Mouse (Mus musculus) midbrain, embryonic 14.5 days (tissue): ENCODE data around the gene Asb5. TPM values are rescaled to one million over a fixed set of nuclear protein-coding genes. Genes with fewer than 3 reads are reported as not detected.
"Not testable (repeated sequence)": the region's sequence is repeated elsewhere in the genome, so short reads cannot be mapped to it uniquely, and the experiment has no call there.

Source experiments
- ATAC-seq: fragments of 200-750 bp; cut with Nextera tagmentation; 2 replicates; pipeline ENCODE4 v1.8.0; 2017; ENCODE audit warnings: moderate number of reproducible peaks, moderate library complexity; ENCODE audit not compliant: low FRiP score, low TSS enrichment
- DNase-seq: peaks from one replicate; pipeline ENCODE4 v3.0.0-alpha.2; 2015
- H3K27ac ChIP-seq: fragments of 300-500 bp; sonication (generic); replicated peaks from 2 replicates; pipeline ENCODE4 v1.5.1; 2014; ENCODE audit warnings: mild to moderate bottlenecking, low read depth, low read length, moderate library complexity
- H3K27me3 ChIP-seq: fragments of 300-500 bp; sonication (generic); 2 replicates; pipeline ENCODE4 v1.6.1; 2014; ENCODE audit warnings: low read length, control low read depth, mixed read lengths; ENCODE audit not compliant: control insufficient read depth, insufficient read depth
- H3K36me3 ChIP-seq: fragments of 300-500 bp; sonication (generic); 2 replicates; pipeline ENCODE4 v1.6.1; 2014; ENCODE audit warnings: low read length, control low read depth; ENCODE audit not compliant: control insufficient read depth, insufficient read depth
- H3K4me1 ChIP-seq: fragments of 300-500 bp; sonication (generic); 2 replicates; pipeline ENCODE4 v1.6.1; 2014; ENCODE audit warnings: mild to moderate bottlenecking, antibody characterized with exemption, low read length, control low read depth; ENCODE audit not compliant: control insufficient read depth, insufficient read depth
- H3K4me2 ChIP-seq: fragments of 300-500 bp; sonication (generic); 2 replicates; pipeline ENCODE4 v1.6.1; 2014; ENCODE audit warnings: mild to moderate bottlenecking, low read length, moderate library complexity
- H3K4me3 ChIP-seq: fragments of 300-500 bp; sonication (generic); replicated peaks from 2 replicates; pipeline ENCODE4 v1.5.1; 2014; ENCODE audit warnings: low read depth, low read length
- H3K9ac ChIP-seq: fragments of 300-500 bp; sonication (generic); replicated peaks from 2 replicates; pipeline ENCODE4 v1.6.1; 2014; ENCODE audit warnings: mild to moderate bottlenecking, low read length, moderate library complexity
- H3K9me3 ChIP-seq: fragments of 300-500 bp; sonication (generic); 2 replicates; pipeline ENCODE4 v1.6.1; 2016; ENCODE audit warnings: low read length, control low read depth, mixed read lengths; ENCODE audit not compliant: control insufficient read depth
- WGBS: fragments of 180-500 bp; shearing (Covaris S2); extraction: QIAGEN DNeasy Blood & Tissue Kit; methylation state at CpG from one replicate; pipeline ENCODE4 v1.1.7; 2014; 5-methylcytosine and 5-hydroxymethylcytosine counted together
- polyA plus RNA-seq: library from polyadenylated mRNA; unstranded; fragments of >200 nt; fragmentation: Nextera tagmentation; extraction: Ambion mirVana; gene quantifications from 2 replicates; pipeline ENCODE4 v1.2.1, GENCODE M21; 2014

The Asb5 gene
- polyA plus RNA-seq, 1 experiment from 2014 or later = 5.9 TPM

GRCm38 (mm10) chr8:54596051-54596450 is 66.7 kb downstream of the Asb5 start:
- Histone ChIP-seq H3K27me3 (no peaks in the 10 kb centered on the region), H3K27ac (no peak overlapping the region), H3K4me2 (no peak overlapping the region), H3K4me3 (no peak overlapping the region), H3K4me1 (peaks cover 8% of the 10 kb centered on the region), H3K36me3 (no peaks in the 10 kb centered on the region), H3K9me3 (no peaks in the 10 kb centered on the region), H3K9ac (no peak overlapping the region)
- DNase-seq = peak; percentile 32
- ATAC-seq = no peak
- WGBS = 32% methylated on average over 2 of the region's 2 CpGs

- Histone ChIP-seq H3K36me3 (no peaks in the 10 kb centered on the region), H3K27ac (no peak overlapping the region), H3K4me1 (peaks cover 9% of the 10 kb centered on the region), H3K27me3 (no peaks in the 10 kb centered on the region), H3K4me3 (no peak overlapping the region), H3K9me3 (no peaks in the 10 kb centered on the region), H3K4me2 (no peak overlapping the region), H3K9ac (no peak overlapping the region)
- ATAC-seq = no peak
- WGBS = 86% methylated on average over 2 of the region's 2 CpGs
- DNase-seq = peak; percentile 27
Observed at GRCm38 (mm10) chr8:54596940-54597339, 67.6 kb downstream of the Asb5 start.

- Histone ChIP-seq H3K9ac (no peak overlapping the region), H3K4me2 (no peak overlapping the region), H3K4me1 (peaks cover 9% of the 10 kb centered on the region), H3K9me3 (no peaks in the 10 kb centered on the region), H3K27ac (no peak overlapping the region), H3K36me3 (no peaks in the 10 kb centered on the region), H3K4me3 (no peak overlapping the region), H3K27me3 (no peaks in the 10 kb centered on the region)
- WGBS = 83% methylated on average over 2 of the region's 2 CpGs
- ATAC-seq (no peak), DNase-seq (no peak)
Observed at GRCm38 (mm10) chr8:54597386-54597785, 68.0 kb downstream of the Asb5 start.

- ATAC-seq (peak; percentile 90), DNase-seq (peak; percentile 88)
- H3K9ac ChIP-seq = peak within 1 kb of the TSS; percentile 24; the same call in 1 of the 2 replicates
- H3K27ac ChIP-seq = peak within 1 kb of the TSS; percentile 47
- peaks cover 9% of the 10 kb centered on the region for H3K4me1 ChIP-seq
- H3K36me3 ChIP-seq = no peaks in the 10 kb centered on the region
- WGBS = 4% methylated on average over 21 of the region's 21 CpGs
- peak within 1 kb of the TSS; percentile 55 for H3K4me2 ChIP-seq
- H3K9me3 ChIP-seq = no peaks in the 10 kb centered on the region
- H3K4me3 ChIP-seq = peak within 1 kb of the TSS; percentile 30
- H3K27me3 ChIP-seq = no peaks in the 10 kb centered on the region
Observed at GRCm38 (mm10) chr8:54600671-54601251, 71.4 kb downstream of the Asb5 start, which contains the start of gene Spata4. Gene Spata4, plus strand, starts transcription at chr8:54600781.

GRCm38 (mm10) chr8:54603440-54603839 is 74.1 kb downstream of the Asb5 start:
- H3K4me2 ChIP-seq = no peak overlapping the region
- no peaks in the 10 kb centered on the region for H3K36me3 ChIP-seq
- WGBS = 81% methylated on average over 4 of the region's 4 CpGs
- ATAC-seq = no peak
- no peak overlapping the region for H3K4me3 ChIP-seq
- no peak overlapping the region for H3K27ac ChIP-seq
- no peaks in the 10 kb centered on the region for H3K27me3 ChIP-seq
- H3K9me3 ChIP-seq = no peaks in the 10 kb centered on the region
- no peak overlapping the region for H3K9ac ChIP-seq
- H3K4me1 ChIP-seq = peaks cover 9% of the 10 kb centered on the region
- no peak for DNase-seq

- H3K9me3 ChIP-seq = no peaks in the 10 kb centered on the region
- no peaks in the 10 kb centered on the region for H3K27me3 ChIP-seq
- 93% methylated on average over 2 of the region's 2 CpGs for WGBS
- no peaks in the 10 kb centered on the region for H3K4me1 ChIP-seq
- no peak overlapping the region for H3K27ac ChIP-seq
- H3K4me2 ChIP-seq = no peak overlapping the region
- ATAC-seq (no peak), DNase-seq (no peak)
- H3K4me3 ChIP-seq = no peak overlapping the region
- H3K36me3 ChIP-seq = no peaks in the 10 kb centered on the region
- no peak overlapping the region for H3K9ac ChIP-seq
Observed at GRCm38 (mm10) chr8:54609336-54609735, 80.0 kb downstream of the Asb5 start.

- Histone ChIP-seq H3K27ac (no peak overlapping the region), H3K4me3 (no peak overlapping the region), H3K9me3 (no peaks in the 10 kb centered on the region), H3K9ac (no peak overlapping the region), H3K36me3 (no peaks in the 10 kb centered on the region), H3K27me3 (no peaks in the 10 kb centered on the region), H3K4me2 (no peak overlapping the region), H3K4me1 (no peaks in the 10 kb centered on the region)
- DNase-seq (no peak), ATAC-seq (no peak)
- 77% methylated on average over 4 of the region's 4 CpGs for WGBS
Observed at GRCm38 (mm10) chr8:54610238-54610637, 80.9 kb downstream of the Asb5 start.

GRCm38 (mm10) chr8:54616710-54617109 is 87.3 kb downstream of the Asb5 start:
- H3K27me3 ChIP-seq, H3K9me3 ChIP-seq, H3K27ac ChIP-seq, ATAC-seq, H3K9ac ChIP-seq, H3K4me3 ChIP-seq, H3K4me2 ChIP-seq, H3K36me3 ChIP-seq, H3K4me1 ChIP-seq, DNase-seq: not testable (repeated sequence)
- 92% methylated on average over 17 of the region's 17 CpGs for WGBS
